Mouse (Mus musculus): Measurements from ENCODE around the gene Sec61a1. TPM values are rescaled to one million over a fixed set of nuclear protein-coding genes. Genes with fewer than 3 reads are reported as not detected.

The Sec61a1 gene
- total and polyA plus RNA-seq, 3 experiments: 139 to 276 (median 237) TPM

GRCm38 (mm10) chr6:88545397-88545790 lies 26.7 kb upstream of the Sec61a1 start:
- dilution Hi-C loops (cut with MboI; ENCODE audit: extremely low pct_ligation_motif_present, extremely low pct_unique_long_range_greater_than_20kb, low sequenced_read_pairs): no loop called here
- Histone ChIP-seq H3K79me2 (replicated peaks; ENCODE audit: control insufficient read depth, extremely low read depth, insufficient read depth, poor library complexity, severe bottlenecking) (no peaks in the 10 kb centered on the region), H3K9me3 (replicated peaks; ENCODE audit: low read length) (no peaks in the 10 kb centered on the region), H3K4me1 (ENCODE audit: control insufficient read depth in 1 of 2, insufficient read depth in 2 of 2) (peaks cover 3% of the 10 kb centered on the region in 2 experiments; a peak in 2 of 4 replicates), H3K4me3 (replicated peaks in 1 of 3; ENCODE audit: low read depth in 2 of 3, low read length in 2 of 3, poor library complexity in 1 of 3) (no peak overlapping the region), H3K36me3 (replicated peaks in 1 of 2; ENCODE audit: control insufficient read depth in 1 of 2, insufficient read depth in 1 of 2, low read length in 1 of 2) (no peaks in the 10 kb centered on the region), H3K27me3 (replicated peaks) (peaks cover 36% of the 10 kb centered on the region), H3K9ac (ENCODE audit: insufficient read depth, low read depth) (no peak overlapping the region), H3K27ac (ENCODE audit: insufficient read depth, low read depth) (no peak overlapping the region), H3K4me2 (ENCODE audit: insufficient read depth, low read depth, poor library complexity, severe bottlenecking) (no peak overlapping the region)
- in situ Hi-C loops (cut with MboI; ENCODE audit: low pct_ligation_motif_present, low pct_unique_long_range_greater_than_20kb, low sequenced_read_pairs): no loop called here
- TF ChIP-seq JUND (conservative IDR thresholded peaks at IDR 0.05; ENCODE audit: low read depth, low read length) (no peak), POLR2A (IDR thresholded peaks at IDR 0.05; ENCODE audit: low read depth, low read length) (no peak), JUN (IDR thresholded peaks at IDR 0.05; ENCODE audit: insufficient read depth, low read depth, low read length) (no peak), HCFC1 (IDR thresholded peaks at IDR 0.05; ENCODE audit: low read depth, low read length) (no peak), MAZ (IDR thresholded peaks at IDR 0.05; ENCODE audit: low read depth, low read length) (no peak), KAT2A (IDR thresholded peaks at IDR 0.05; ENCODE audit: insufficient replicate concordance, low read length) (no peak)
- DNase-seq (ENCODE audit: extremely low read depth): no peak

GRCm38 (mm10) chr6:88544644-88545396 lies 26.1 kb upstream of the Sec61a1 start:
- H3K4me3 ChIP-seq (replicated peaks in 1 of 3; ENCODE audit: low read depth in 2 of 3, low read length in 2 of 3, poor library complexity in 1 of 3): no peak overlapping the region
- DNase-seq (ENCODE audit: extremely low read depth): no peak
- H3K4me2 ChIP-seq (ENCODE audit: insufficient read depth, low read depth, poor library complexity, severe bottlenecking): no peak overlapping the region
- TF ChIP-seq USF1 (IDR thresholded peaks at IDR 0.05; ENCODE audit: low read depth, low read length) (no peak), ETS1 (conservative IDR thresholded peaks at IDR 0.05; ENCODE audit: low read depth, low read length) (no peak), MAX (IDR thresholded peaks at IDR 0.05; ENCODE audit: low read length) (no peak), ELF1 (IDR thresholded peaks at IDR 0.05; ENCODE audit: low read depth, low read length) (no peak), E2F4 (IDR thresholded peaks at IDR 0.05; ENCODE audit: insufficient replicate concordance, low read depth, low read length) (no peak), HCFC1 (IDR thresholded peaks at IDR 0.05; ENCODE audit: low read depth, low read length) (no peak), ZNF384 (IDR thresholded peaks at IDR 0.05; ENCODE audit: low read depth, low read length) (no peak), TBP (conservative IDR thresholded peaks at IDR 0.05; ENCODE audit: low read depth, low read length) (no peak), NRF1 (IDR thresholded peaks at IDR 0.05; ENCODE audit: low read depth, low read length) (no peak), KAT2A (IDR thresholded peaks at IDR 0.05; ENCODE audit: insufficient replicate concordance, low read length) (no peak), TCF12 (IDR thresholded peaks at IDR 0.05; ENCODE audit: low read depth, low read length) (no peak), POLR2AphosphoS2 (IDR thresholded peaks at IDR 0.05; ENCODE audit: low read depth, low read length) (no peak), MAFK (IDR thresholded peaks at IDR 0.05; ENCODE audit: insufficient replicate concordance, low read length) (no peak), BHLHE40 (IDR thresholded peaks at IDR 0.05; ENCODE audit: low read depth, low read length) (no peak), RAD21 (IDR thresholded peaks at IDR 0.05; ENCODE audit: low read depth, low read length) (no peak), POLR2A (IDR thresholded peaks at IDR 0.05; ENCODE audit: low read depth, low read length) (no peak), MXI1 (IDR thresholded peaks at IDR 0.05; ENCODE audit: low read depth, low read length) (no peak), USF2 (conservative IDR thresholded peaks at IDR 0.05; ENCODE audit: low read depth, low read length) (no peak)
- H3K79me2 ChIP-seq (replicated peaks; ENCODE audit: control insufficient read depth, extremely low read depth, insufficient read depth, poor library complexity, severe bottlenecking): no peaks in the 10 kb centered on the region
- in situ Hi-C loops (cut with MboI; ENCODE audit: low pct_ligation_motif_present, low pct_unique_long_range_greater_than_20kb, low sequenced_read_pairs) (no loop called here), dilution Hi-C loops (cut with MboI; ENCODE audit: extremely low pct_ligation_motif_present, extremely low pct_unique_long_range_greater_than_20kb, low sequenced_read_pairs) (no loop called here)
- H3K9me3 ChIP-seq (replicated peaks; ENCODE audit: low read length): no peaks in the 10 kb centered on the region
- H3K9ac ChIP-seq (ENCODE audit: insufficient read depth, low read depth): no peak overlapping the region
- peaks cover 3% of the 10 kb centered on the region in 2 experiments; a peak in 2 of 4 replicates for H3K4me1 ChIP-seq (ENCODE audit: control insufficient read depth in 1 of 2, insufficient read depth in 2 of 2)
- no peak overlapping the region for H3K27ac ChIP-seq (ENCODE audit: insufficient read depth, low read depth)
- H3K36me3 ChIP-seq (replicated peaks in 1 of 2; ENCODE audit: control insufficient read depth in 1 of 2, insufficient read depth in 1 of 2, low read length in 1 of 2): no peaks in the 10 kb centered on the region
- H3K27me3 ChIP-seq (replicated peaks): peaks cover 42% of the 10 kb centered on the region
